8 mouse cellular contexts compared by ENCODE assay signal in the genomic region with DNA sequence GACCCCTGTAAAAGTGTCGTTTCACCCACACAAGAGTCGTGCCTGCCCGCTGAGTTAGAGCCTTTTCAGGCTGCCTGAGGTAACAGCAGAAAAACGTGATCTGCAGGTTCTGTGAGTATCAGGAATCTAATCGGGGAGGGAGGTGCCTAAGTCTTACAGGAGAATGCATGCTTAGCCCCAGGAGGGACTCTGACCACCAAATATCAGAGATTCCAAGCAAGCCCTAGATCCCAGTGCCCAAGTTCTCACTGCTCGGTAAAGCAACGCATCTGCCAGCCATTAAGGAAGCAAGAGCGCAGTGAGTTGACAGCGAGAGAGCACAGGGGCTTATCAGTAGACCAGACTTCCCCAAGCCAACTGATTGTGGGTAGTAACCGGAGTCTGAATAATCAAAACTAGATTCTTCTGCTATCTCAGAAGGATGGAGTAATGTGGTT. TPM values are rescaled to one million over a fixed set of nuclear protein-coding genes. Genes with fewer than 3 reads are reported as not detected.
A peak's percentile ranks its signal among the peaks of the same experiment; 100 is the strongest.
DNase-seq lines count a peak whose midpoint lies in the region; ATAC-seq and TF ChIP-seq lines count a peak whose summit lies in the region.

No protein-coding gene starts in this region.

- H3K4me1 ChIP-seq in forebrain, embryonic 15.5 days = peaks cover 20% of the 10 kb centered on the region
- peaks cover 16% of the 10 kb centered on the region for H3K4me1 ChIP-seq in intestine, embryonic 16.5 days (ENCODE audit: control insufficient read depth, insufficient read depth, low read length)
- H3K4me1 ChIP-seq in lung, adult 2 months (ENCODE audit: control insufficient read depth, insufficient read depth, low read length) = peaks cover 3% of the 10 kb centered on the region; the same call in 1 of the 2 replicates
- peaks cover 29% of the 10 kb centered on the region for H3K4me1 ChIP-seq in neural tube, embryonic 15.5 days

- peak overlapping the region; percentile 61 for H3K4me2 ChIP-seq in forebrain, embryonic 15.5 days (replicated peaks)
- H3K4me2 ChIP-seq in intestine, embryonic 16.5 days (ENCODE audit: low read depth, low read length) = peak overlapping the region; percentile 67
- H3K4me2 ChIP-seq in neural tube, embryonic 15.5 days = peak overlapping the region; percentile 70

- H3K27ac ChIP-seq in forebrain, embryonic 15.5 days (replicated peaks) = no peak overlapping the region
- H3K27ac ChIP-seq in intestine, embryonic 16.5 days (ENCODE audit: low read length) = peak overlapping the region; percentile 82
- H3K27ac ChIP-seq in neural tube, embryonic 15.5 days (replicated peaks) = no peak overlapping the region

- DNase-seq in A20 (ENCODE audit: low read depth, low spot score) = peak; percentile 55
- peak; percentile 84 for DNase-seq in R1 (ENCODE audit: low read depth, low spot score)
- peak; percentile 47 for DNase-seq in lung, adult 2 months
- no peak for DNase-seq in adipocyte (ENCODE audit: low spot score)
- no peak for DNase-seq in natural killer cell, adult 2 months (ENCODE audit: low spot score in 2 of 2)

- no peaks in the 10 kb centered on the region for H3K36me3 ChIP-seq in forebrain, embryonic 15.5 days
- H3K36me3 ChIP-seq in intestine, embryonic 16.5 days (ENCODE audit: control insufficient read depth, insufficient read depth, low read length) = no peaks in the 10 kb centered on the region
- H3K36me3 ChIP-seq in neural tube, embryonic 15.5 days = no peaks in the 10 kb centered on the region

- H3K27me3 ChIP-seq in forebrain, embryonic 15.5 days = no peaks in the 10 kb centered on the region
- no peaks in the 10 kb centered on the region for H3K27me3 ChIP-seq in intestine, embryonic 16.5 days (replicated peaks; ENCODE audit: control insufficient read depth, insufficient read depth, low read length)
- no peaks in the 10 kb centered on the region for H3K27me3 ChIP-seq in neural tube, embryonic 15.5 days (replicated peaks)

- H3K9ac ChIP-seq in forebrain, embryonic 15.5 days (replicated peaks) = peak overlapping the region; percentile 18
- H3K9ac ChIP-seq in intestine, embryonic 16.5 days (ENCODE audit: low read depth, low read length) = peak overlapping the region; percentile 52
- H3K9ac ChIP-seq in neural tube, embryonic 15.5 days (replicated peaks) = peak overlapping the region; percentile 50

- H3K4me3 ChIP-seq in forebrain, embryonic 15.5 days = peak overlapping the region; percentile 92
- H3K4me3 ChIP-seq in intestine, embryonic 16.5 days (ENCODE audit: low read length) = peak overlapping the region; percentile 98
- H3K4me3 ChIP-seq in lung, adult 2 months (replicated peaks; ENCODE audit: extremely low read depth, low read depth, low read length) = peak overlapping the region; percentile 51
- peak overlapping the region; percentile 85 for H3K4me3 ChIP-seq in neural tube, embryonic 15.5 days (replicated peaks)

- no peaks in the 10 kb centered on the region for H3K9me3 ChIP-seq in forebrain, embryonic 15.5 days
- H3K9me3 ChIP-seq in intestine, embryonic 16.5 days (ENCODE audit: control insufficient read depth, low read length) = no peaks in the 10 kb centered on the region
- no peaks in the 10 kb centered on the region for H3K9me3 ChIP-seq in neural tube, embryonic 15.5 days (replicated peaks)

- 18% methylated on average over 10 of the region's 10 CpGs for WGBS in forebrain, embryonic 15.5 days
- WGBS in intestine, embryonic 16.5 days = 4% methylated on average over 10 of the region's 10 CpGs
- WGBS in lung, adult 2 months = 3% methylated on average over 10 of the region's 10 CpGs
- WGBS in neural tube, embryonic 15.5 days = 12% methylated on average over 10 of the region's 10 CpGs

- no peak for TF ChIP-seq CTCF in lung, adult 2 months (IDR thresholded peaks at IDR 0.05; ENCODE audit: insufficient read depth, low read length)

- ATAC-seq in forebrain, embryonic 15.5 days (replicated peaks) = no peak
- ATAC-seq in intestine, embryonic 16.5 days = peak; percentile 43
- no peak for ATAC-seq in neural tube, embryonic 15.5 days (ENCODE audit: low FRiP score)

- peak; percentile 34; the same call in 1 of the 2 replicates for TF ChIP-seq POLR2A in lung, adult 2 months (IDR thresholded peaks at IDR 0.05; ENCODE audit: borderline replicate concordance, extremely low read depth, low read depth, low read length)

RNA-seq across cellular contexts. Expression of a gene that starts 1.1 kb away (rescaled TPM):
- 40.7 and 42.1 TPM in 2 replicates for polyA plus RNA-seq in forebrain, embryonic 15.5 days (2015; fragmentation: Nextera tagmentation; extraction: Ambion mirVana)
- 56.2 and 58.7 TPM in 2 replicates for polyA plus RNA-seq in intestine, embryonic 16.5 days (2015; fragmentation: Nextera tagmentation; extraction: Ambion mirVana)
- polyA plus RNA-seq in lung, adult 2 months (2012; rRNA removed) = 5.2 and 12.8 TPM in 2 replicates
- polyA plus RNA-seq in neural tube, embryonic 15.5 days (2015; fragmentation: Nextera tagmentation; extraction: Ambion mirVana) = 27.1 and 31.0 TPM in 2 replicates

Comparison
In these comparisons a context has a peak if more than half of its experiments do, and no peak if none do; other contexts are left out.
1. DNase-seq: peak in A20 (single experiment), R1 (single experiment) and lung, adult 2 months (single experiment); none in adipocyte (single experiment) and natural killer cell, adult 2 months (0 of 2).
2. Peak in every context shown above with its lines, with median percentiles within 50 percentile points of each other: H3K4me2 ChIP-seq, H3K4me3 ChIP-seq and H3K9ac ChIP-seq.